Mouse (Mus musculus) liver, postnatal 0 days (tissue): ENCODE measurements around the gene Naa40. TPM values are rescaled to one million over a fixed set of nuclear protein-coding genes. Genes with fewer than 3 reads are reported as not detected.

ENCODE experiments used
- ATAC-seq: fragments of 200-750 bp; cut with Nextera tagmentation; 2 replicates; pipeline ENCODE4 v1.8.0; 2017; ENCODE audit warnings: mild to moderate bottlenecking, moderate library complexity
- DNase-seq: peaks from one replicate; pipeline ENCODE4 v3.0.0-alpha.2; 2016
- H3K27ac ChIP-seq: fragments of 300-500 bp; sonication (generic); 2 replicates; pipeline ENCODE4 v1.5.1; 2014; ENCODE audit warnings: antibody characterized with exemption, moderate library complexity, mild to moderate bottlenecking, low read depth
- H3K27me3 ChIP-seq: fragments of 300-500 bp; sonication (generic); 2 replicates; pipeline ENCODE4 v1.6.1; 2014; ENCODE audit warnings: low read length, control low read depth, mixed read lengths; ENCODE audit not compliant: insufficient read depth
- H3K36me3 ChIP-seq: fragments of 300-500 bp; sonication (generic); replicated peaks from 2 replicates; pipeline ENCODE4 v1.6.1; 2014; ENCODE audit warnings: mild to moderate bottlenecking, control low read depth, low read length, moderate library complexity, mixed read lengths; ENCODE audit not compliant: insufficient read depth
- H3K4me1 ChIP-seq: fragments of 300-500 bp; sonication (generic); 2 replicates; pipeline ENCODE4 v1.6.1; 2014; ENCODE audit warnings: antibody characterized with exemption, mild to moderate bottlenecking, control low read depth; ENCODE audit not compliant: insufficient read depth
- H3K4me2 ChIP-seq: fragments of 300-500 bp; sonication (generic); 2 replicates; pipeline ENCODE4 v1.6.1; 2014; ENCODE audit warnings: low read depth, mild to moderate bottlenecking, low read length, moderate library complexity, mixed read lengths
- H3K4me3 ChIP-seq: fragments of 300-500 bp; sonication (generic); 2 replicates; pipeline ENCODE4 v1.5.1; 2014; ENCODE audit warnings: low read depth, low read length
- H3K9ac ChIP-seq: fragments of 300-500 bp; sonication (generic); replicated peaks from 2 replicates; pipeline ENCODE4 v1.6.1; 2014; ENCODE audit warnings: mild to moderate bottlenecking, moderate library complexity
- H3K9me3 ChIP-seq: fragments of 300-500 bp; sonication (generic); 2 replicates; pipeline ENCODE4 v1.6.1; 2016; ENCODE audit warnings: mild to moderate bottlenecking, control low read depth, low read length, mixed read lengths
- CTCF ChIP-seq: sonication (generic); IDR thresholded peaks from 2 replicates; pipeline ENCODE4 v1.5.1; 2016; ENCODE audit warnings: antibody characterized with exemption, low read depth
- EP300 ChIP-seq: IDR thresholded peaks from 2 replicates; pipeline ENCODE4 v1.6.1; 2016; ENCODE audit warnings: antibody characterized with exemption, low read depth, mild to moderate bottlenecking
- WGBS: fragments of 180-500 bp; shearing (Covaris S2); extraction: QIAGEN DNeasy Blood & Tissue Kit; methylation state at CpG from one replicate; pipeline ENCODE4 v1.1.7; 2014; ENCODE audit not compliant: insufficient replicate concordance; 5-methylcytosine and 5-hydroxymethylcytosine counted together
- polyA plus RNA-seq: library from polyadenylated mRNA; unstranded; fragments of >200 nt; fragmentation: Nextera tagmentation; extraction: Ambion mirVana; gene quantifications from 2 replicates; pipeline ENCODE4 v1.2.1, GENCODE M21; 2015

Gene Naa40
- polyA plus RNA-seq, 1 experiment from 2014 or later, result 16.5 TPM

GRCm38 (mm10) chr19:7190986-7191385 lies 50.0 kb downstream of the Naa40 start:
- no peak overlapping the region for H3K4me2 ChIP-seq
- H3K9me3 ChIP-seq, result no peaks in the 10 kb centered on the region
- WGBS, result 59% methylated on average over 5 of the region's 5 CpGs
- H3K9ac ChIP-seq, result no peak overlapping the region
- ATAC-seq, result no peak
- peaks cover 17% of the 10 kb centered on the region for H3K4me1 ChIP-seq
- H3K36me3 ChIP-seq, result no peaks in the 10 kb centered on the region
- 0 out of 2 replicates have a peak, but pooled peaks cover 2% of the 10 kb centered on the region for H3K27me3 ChIP-seq
- H3K27ac ChIP-seq, result no peak overlapping the region
- no peak for DNase-seq
- TF ChIP-seq EP300, result no peak
- no peak for TF ChIP-seq CTCF
- H3K4me3 ChIP-seq, result no peak overlapping the region

GRCm38 (mm10) chr19:7189026-7189425 lies 52.0 kb downstream of the Naa40 start:
- TF ChIP-seq CTCF (no peak), EP300 (no peak)
- DNase-seq, result no peak
- Histone ChIP-seq H3K27ac (no peak overlapping the region), H3K36me3 (no peaks in the 10 kb centered on the region), H3K4me1 (peaks cover 17% of the 10 kb centered on the region), H3K27me3 (0 out of 2 replicates have a peak, but pooled peaks cover 6% of the 10 kb centered on the region), H3K4me2 (no peak overlapping the region), H3K4me3 (no peak overlapping the region), H3K9me3 (no peaks in the 10 kb centered on the region), H3K9ac (no peak overlapping the region)
- no peak for ATAC-seq
- 88% methylated on average over 4 of the region's 4 CpGs for WGBS

- H3K4me2 ChIP-seq, result no peak overlapping the region
- TF ChIP-seq EP300 (no peak), CTCF (no peak)
- H3K4me1 ChIP-seq, result peaks cover 16% of the 10 kb centered on the region
- WGBS, result 66% methylated on average over 5 of the region's 5 CpGs
- no peak overlapping the region for H3K27ac ChIP-seq
- no peak overlapping the region for H3K9ac ChIP-seq
- H3K36me3 ChIP-seq, result no peaks in the 10 kb centered on the region
- ATAC-seq, result no peak
- H3K4me3 ChIP-seq, result no peak overlapping the region
- H3K27me3 ChIP-seq, result 0 out of 2 replicates have a peak, but pooled peaks cover 10% of the 10 kb centered on the region
- H3K9me3 ChIP-seq, result no peaks in the 10 kb centered on the region
- DNase-seq, result no peak
These were observed 53.8 kb downstream of the Naa40 start for GRCm38 (mm10) chr19:7187157-7187556.

GRCm38 (mm10) chr19:7185715-7186291 lies 55.2 kb downstream of the Naa40 start:
- ATAC-seq (no peak), DNase-seq (no peak)
- H3K4me2 ChIP-seq, result no peak overlapping the region
- no peak overlapping the region for H3K9ac ChIP-seq
- no peak overlapping the region for H3K27ac ChIP-seq
- no peaks in the 10 kb centered on the region for H3K9me3 ChIP-seq
- H3K27me3 ChIP-seq, result peaks cover 10% of the 10 kb centered on the region; the same call in 1 of the 2 replicates
- H3K4me3 ChIP-seq, result no peak overlapping the region
- TF ChIP-seq CTCF (no peak), EP300 (no peak)
- peaks cover 12% of the 10 kb centered on the region for H3K4me1 ChIP-seq
- WGBS, result 40% methylated on average over 18 of the region's 18 CpGs
- no peaks in the 10 kb centered on the region for H3K36me3 ChIP-seq

GRCm38 (mm10) chr19:7185059-7185458 lies 55.9 kb downstream of the Naa40 start:
- Histone ChIP-seq H3K9me3 (no peaks in the 10 kb centered on the region), H3K9ac (no peak overlapping the region), H3K4me2 (no peak overlapping the region), H3K27me3 (peaks cover 10% of the 10 kb centered on the region; the same call in 1 of the 2 replicates), H3K36me3 (no peaks in the 10 kb centered on the region), H3K4me3 (no peak overlapping the region), H3K27ac (no peak overlapping the region), H3K4me1 (peaks cover 13% of the 10 kb centered on the region)
- WGBS, result 67% methylated on average over 4 of the region's 4 CpGs
- no peak for ATAC-seq
- no peak for DNase-seq
- TF ChIP-seq EP300 (no peak), CTCF (no peak)

GRCm38 (mm10) chr19:7183419-7183818 lies 57.6 kb downstream of the Naa40 start:
- no peak for TF ChIP-seq EP300
- TF ChIP-seq CTCF, result no peak
- Histone ChIP-seq H3K27me3 (peaks cover 10% of the 10 kb centered on the region; the same call in 1 of the 2 replicates), H3K4me2 (no peak overlapping the region), H3K4me1 (peaks cover 13% of the 10 kb centered on the region), H3K36me3 (no peaks in the 10 kb centered on the region), H3K9ac (no peak overlapping the region), H3K4me3 (no peak overlapping the region), H3K9me3 (no peaks in the 10 kb centered on the region), H3K27ac (no peak overlapping the region)
- ATAC-seq (no peak), DNase-seq (no peak)
- 83% methylated on average over 11 of the region's 11 CpGs for WGBS
